Mouse (Mus musculus): ENCODE data around the gene Cep170. TPM values are rescaled to one million over a fixed set of nuclear protein-coding genes. Genes with fewer than 3 reads are reported as not detected.
A peak's percentile ranks its signal among the peaks of the same experiment; 100 is the strongest.

The Cep170 gene
- total and polyA plus RNA-seq, 3 experiments = 2.5 to 124 (median 75.9) TPM

- ATAC-seq (ENCODE audit: extremely low read depth, insufficient number of reproducible peaks, low FRiP score, poor library complexity, severe bottlenecking) (peak; percentile 52), DNase-seq (ENCODE audit: low spot score) (no peak)
- no peak for TF ChIP-seq GATA2 (IDR thresholded peaks at IDR 0.05; ENCODE audit: borderline replicate concordance, low read depth, low read length)
- TF ChIP-seq CTCF (IDR thresholded peaks at IDR 0.05; ENCODE audit: low read depth, low read length) = no peak
- no peak for TF ChIP-seq POLR2AphosphoS5 (IDR thresholded peaks at IDR 0.05; ENCODE audit: insufficient replicate concordance, low read depth, low read length)
- no peak for TF ChIP-seq TAL1 (conservative IDR thresholded peaks at IDR 0.05; ENCODE audit: low read depth, low read length)
- no peak for TF ChIP-seq GATA1 (IDR thresholded peaks at IDR 0.05; ENCODE audit: borderline replicate concordance, low read length)
- Histone ChIP-seq H3K27me3 (ENCODE audit: insufficient read depth, low read length) (no peaks in the 10 kb centered on the region), H3K4me1 (ENCODE audit: insufficient read depth, low read depth, low read length) (peaks cover 4% of the 10 kb centered on the region; the same call in 1 of the 2 replicates), H3K36me3 (replicated peaks) (peaks cover 28% of the 10 kb centered on the region), H3K9me3 (replicated peaks) (no peaks in the 10 kb centered on the region), H3K4me3 (ENCODE audit: low read depth, low read length) (no peak overlapping the region)
These were observed 64.2 kb downstream of the Cep170 start for GRCm38 (mm10) chr1:176749708-176750107.

- no peaks in the 10 kb centered on the region for H3K27me3 ChIP-seq (ENCODE audit: insufficient read depth, low read length)
- H3K9me3 ChIP-seq (replicated peaks) = no peaks in the 10 kb centered on the region
- no peaks in the 10 kb centered on the region for H3K4me1 ChIP-seq (ENCODE audit: insufficient read depth, low read depth, low read length)
- TF ChIP-seq POLR2AphosphoS5 (IDR thresholded peaks at IDR 0.05; ENCODE audit: insufficient replicate concordance, low read depth, low read length) = no peak
- no peak for TF ChIP-seq GATA1 (IDR thresholded peaks at IDR 0.05; ENCODE audit: borderline replicate concordance, low read length)
- no peak for TF ChIP-seq TAL1 (conservative IDR thresholded peaks at IDR 0.05; ENCODE audit: low read depth, low read length)
- TF ChIP-seq GATA2 (IDR thresholded peaks at IDR 0.05; ENCODE audit: borderline replicate concordance, low read depth, low read length) = no peak
- no peak for TF ChIP-seq CTCF (IDR thresholded peaks at IDR 0.05; ENCODE audit: low read depth, low read length)
- no peak for DNase-seq (ENCODE audit: low spot score)
- no peak for ATAC-seq (ENCODE audit: extremely low read depth, insufficient number of reproducible peaks, low FRiP score, poor library complexity, severe bottlenecking)
- no peak overlapping the region for H3K4me3 ChIP-seq (ENCODE audit: low read depth, low read length)
- peaks cover 56% of the 10 kb centered on the region for H3K36me3 ChIP-seq (replicated peaks)
These were observed 81.0 kb downstream of the Cep170 start for GRCm38 (mm10) chr1:176732834-176733233.

- TF ChIP-seq POLR2AphosphoS5 (IDR thresholded peaks at IDR 0.05; ENCODE audit: insufficient replicate concordance, low read depth, low read length) = no peak
- TF ChIP-seq GATA2 (IDR thresholded peaks at IDR 0.05; ENCODE audit: borderline replicate concordance, low read depth, low read length) = no peak
- TF ChIP-seq GATA1 (IDR thresholded peaks at IDR 0.05; ENCODE audit: borderline replicate concordance, low read length) = no peak
- no peak for TF ChIP-seq CTCF (IDR thresholded peaks at IDR 0.05; ENCODE audit: low read depth, low read length)
- TF ChIP-seq TAL1 (conservative IDR thresholded peaks at IDR 0.05; ENCODE audit: low read depth, low read length) = no peak
- DNase-seq (ENCODE audit: low spot score) (no peak), ATAC-seq (ENCODE audit: extremely low read depth, insufficient number of reproducible peaks, low FRiP score, poor library complexity, severe bottlenecking) (no peak)
- Histone ChIP-seq H3K4me3 (ENCODE audit: low read depth, low read length) (no peak overlapping the region), H3K27me3 (ENCODE audit: insufficient read depth, low read length) (no peaks in the 10 kb centered on the region), H3K9me3 (replicated peaks) (no peaks in the 10 kb centered on the region), H3K4me1 (ENCODE audit: insufficient read depth, low read depth, low read length) (no peaks in the 10 kb centered on the region), H3K36me3 (replicated peaks) (peaks cover 38% of the 10 kb centered on the region)
These were observed 83.3 kb downstream of the Cep170 start for GRCm38 (mm10) chr1:176730528-176730927.

- Histone ChIP-seq H3K4me1 (ENCODE audit: insufficient read depth, low read depth, low read length) (no peaks in the 10 kb centered on the region), H3K36me3 (replicated peaks) (peaks cover 22% of the 10 kb centered on the region), H3K9me3 (replicated peaks) (no peaks in the 10 kb centered on the region), H3K27me3 (ENCODE audit: insufficient read depth, low read length) (no peaks in the 10 kb centered on the region), H3K4me3 (ENCODE audit: low read depth, low read length) (no peak overlapping the region)
- TF ChIP-seq GATA2 (IDR thresholded peaks at IDR 0.05; ENCODE audit: borderline replicate concordance, low read depth, low read length) (no peak), CTCF (IDR thresholded peaks at IDR 0.05; ENCODE audit: low read depth, low read length) (no peak), TAL1 (conservative IDR thresholded peaks at IDR 0.05; ENCODE audit: low read depth, low read length) (no peak), GATA1 (IDR thresholded peaks at IDR 0.05; ENCODE audit: borderline replicate concordance, low read length) (no peak), POLR2AphosphoS5 (IDR thresholded peaks at IDR 0.05; ENCODE audit: insufficient replicate concordance, low read depth, low read length) (no peak)
- no peak for DNase-seq (ENCODE audit: low spot score)
- no peak for ATAC-seq (ENCODE audit: extremely low read depth, insufficient number of reproducible peaks, low FRiP score, poor library complexity, severe bottlenecking)
These were observed 86.5 kb downstream of the Cep170 start for GRCm38 (mm10) chr1:176727372-176727771.

- H3K27me3 ChIP-seq (ENCODE audit: insufficient read depth, low read length) = no peaks in the 10 kb centered on the region
- H3K9me3 ChIP-seq (replicated peaks) = no peaks in the 10 kb centered on the region
- peaks cover 4% of the 10 kb centered on the region for H3K36me3 ChIP-seq (replicated peaks)
- TF ChIP-seq GATA1 (IDR thresholded peaks at IDR 0.05; ENCODE audit: borderline replicate concordance, low read length) (no peak), TAL1 (conservative IDR thresholded peaks at IDR 0.05; ENCODE audit: low read depth, low read length) (no peak), GATA2 (IDR thresholded peaks at IDR 0.05; ENCODE audit: borderline replicate concordance, low read depth, low read length) (no peak), CTCF (IDR thresholded peaks at IDR 0.05; ENCODE audit: low read depth, low read length) (no peak), POLR2AphosphoS5 (IDR thresholded peaks at IDR 0.05; ENCODE audit: insufficient replicate concordance, low read depth, low read length) (no peak)
- no peak for ATAC-seq (ENCODE audit: extremely low read depth, insufficient number of reproducible peaks, low FRiP score, poor library complexity, severe bottlenecking)
- no peaks in the 10 kb centered on the region for H3K4me1 ChIP-seq (ENCODE audit: insufficient read depth, low read depth, low read length)
- DNase-seq (ENCODE audit: low spot score) = no peak
- H3K4me3 ChIP-seq (ENCODE audit: low read depth, low read length) = no peak overlapping the region
These were observed 89.1 kb downstream of the Cep170 start for GRCm38 (mm10) chr1:176724771-176725170.

GRCm38 (mm10) chr1:176723858-176724713, 89.8 kb downstream of the Cep170 start:
- TF ChIP-seq GATA2 (IDR thresholded peaks at IDR 0.05; ENCODE audit: borderline replicate concordance, low read depth, low read length) = no peak
- no peak for TF ChIP-seq GATA1 (IDR thresholded peaks at IDR 0.05; ENCODE audit: borderline replicate concordance, low read length)
- TF ChIP-seq TAL1 (conservative IDR thresholded peaks at IDR 0.05; ENCODE audit: low read depth, low read length) = no peak
- TF ChIP-seq POLR2AphosphoS5 (IDR thresholded peaks at IDR 0.05; ENCODE audit: insufficient replicate concordance, low read depth, low read length) = no peak
- TF ChIP-seq CTCF (IDR thresholded peaks at IDR 0.05; ENCODE audit: low read depth, low read length) = no peak
- ATAC-seq (ENCODE audit: extremely low read depth, insufficient number of reproducible peaks, low FRiP score, poor library complexity, severe bottlenecking) (no peak), DNase-seq (ENCODE audit: low spot score) (no peak)
- no peaks in the 10 kb centered on the region for H3K27me3 ChIP-seq (ENCODE audit: insufficient read depth, low read length)
- peaks cover 4% of the 10 kb centered on the region for H3K36me3 ChIP-seq (replicated peaks)
- no peaks in the 10 kb centered on the region for H3K4me1 ChIP-seq (ENCODE audit: insufficient read depth, low read depth, low read length)
- no peaks in the 10 kb centered on the region for H3K9me3 ChIP-seq (replicated peaks)
- H3K4me3 ChIP-seq (ENCODE audit: low read depth, low read length) = no peak overlapping the region
